Mouse (Mus musculus): Measurements from ENCODE around the gene Slc5a10. TPM values are rescaled to one million over a fixed set of nuclear protein-coding genes. Genes with fewer than 3 reads are reported as not detected.

Slc5a10 gene
- total RNA-seq, 2 experiments from 2014 or later: not detected

- intact Hi-C loops (cut with DNase I): no loop called here
- no peak for DNase-seq
These were observed 14.4 kb downstream of the Slc5a10 start for GRCm38 (mm10) chr11:61706232-61706631.

- no peak for DNase-seq
- intact Hi-C loops (cut with DNase I): no loop called here
These were observed 15.0 kb downstream of the Slc5a10 start for GRCm38 (mm10) chr11:61705581-61705980.

- intact Hi-C loops (cut with DNase I): no loop called here
- no peak for DNase-seq
These were observed 18.1 kb downstream of the Slc5a10 start for GRCm38 (mm10) chr11:61702494-61702893.

- intact Hi-C loops (cut with DNase I): no loop called here
These were observed 18.9 kb downstream of the Slc5a10 start for GRCm38 (mm10) chr11:61701696-61702095.

GRCm38 (mm10) chr11:61699933-61700332 is 20.7 kb downstream of the Slc5a10 start:
- peak; percentile 43 to 53 for DNase-seq
- intact Hi-C loops (cut with DNase I): no loop called here

More at GRCm38 (mm10) chr11:61701696-61702095, 18.9 kb downstream of the Slc5a10 start:
- no peak for DNase-seq

- intact Hi-C loops (cut with DNase I): no loop called here
- DNase-seq: no peak
These were observed 21.2 kb downstream of the Slc5a10 start for GRCm38 (mm10) chr11:61699460-61699859.

- no peak for DNase-seq
- intact Hi-C loops (cut with DNase I): no loop called here
These were observed 21.8 kb downstream of the Slc5a10 start for GRCm38 (mm10) chr11:61698852-61699251.

- DNase-seq: no peak
- intact Hi-C loops (cut with DNase I): no loop called here
These were observed 27.6 kb downstream of the Slc5a10 start for GRCm38 (mm10) chr11:61692996-61693395.

- intact Hi-C loops (cut with DNase I): no loop called here
- no peak for DNase-seq
These were observed 33.0 kb downstream of the Slc5a10 start for GRCm38 (mm10) chr11:61687595-61687994.

- DNase-seq: no peak
- intact Hi-C loops (cut with DNase I): no loop called here
These were observed 33.6 kb downstream of the Slc5a10 start for GRCm38 (mm10) chr11:61686906-61687453.

GRCm38 (mm10) chr11:61686141-61686540 is 34.5 kb downstream of the Slc5a10 start:
- DNase-seq: no peak
- intact Hi-C loops (cut with DNase I): no loop called here

GRCm38 (mm10) chr11:61685119-61685725 is 35.4 kb downstream of the Slc5a10 start:
- intact Hi-C loops (cut with DNase I): no loop called here
- DNase-seq: no peak

- DNase-seq: peak; percentile 33 to 56
- intact Hi-C loops (cut with DNase I): no loop called here
These were observed 36.5 kb downstream of the Slc5a10 start, which contains the start of gene Fam83g for GRCm38 (mm10) chr11:61683907-61684731. Gene Fam83g, plus strand, starts transcription at chr11:61684091.

- intact Hi-C loops (cut with DNase I): no loop called here
These were observed 41.3 kb downstream of the Slc5a10 start for GRCm38 (mm10) chr11:61679091-61679866.

GRCm38 (mm10) chr11:61677709-61678108 is 42.9 kb downstream of the Slc5a10 start:
- DNase-seq: no peak
- intact Hi-C loops (cut with DNase I): no loop called here

More at GRCm38 (mm10) chr11:61679091-61679866, 41.3 kb downstream of the Slc5a10 start:
- DNase-seq: no peak

- intact Hi-C loops (cut with DNase I): no loop called here
- DNase-seq: no peak
These were observed 44.3 kb downstream of the Slc5a10 start for GRCm38 (mm10) chr11:61676216-61676854.

- DNase-seq: no peak
- intact Hi-C loops (cut with DNase I): no loop called here
These were observed 45.3 kb downstream of the Slc5a10 start for GRCm38 (mm10) chr11:61675332-61675731.

- DNase-seq: no peak
- intact Hi-C loops (cut with DNase I): no loop called here
These were observed 45.8 kb downstream of the Slc5a10 start for GRCm38 (mm10) chr11:61674839-61675159.

GRCm38 (mm10) chr11:61674151-61674838 is 46.3 kb downstream of the Slc5a10 start:
- no peak for DNase-seq
- intact Hi-C loops (cut with DNase I): no loop called here

GRCm38 (mm10) chr11:61673686-61674085 is 46.9 kb downstream of the Slc5a10 start:
- intact Hi-C loops (cut with DNase I): no loop called here
- no peak for DNase-seq
